Mouse (Mus musculus) heart, adult 2 months (tissue): ENCODE measurements around the gene Shank1.

Experiments
- CTCF ChIP-seq: fragments of 200-600 bp; IDR thresholded peaks from 2 replicates; pipeline ENCODE4 v1.8.1; 2022; ENCODE audit warnings: antibody characterized with exemption, mild to moderate bottlenecking, moderate library complexity
- EP300 ChIP-seq: fragments of 200-500 bp; IDR thresholded peaks from 2 replicates; pipeline ENCODE4 v1.6.1; 2011; ENCODE audit warnings: low read depth, low read length, control low read depth; ENCODE audit not compliant: insufficient read depth
- POLR2A ChIP-seq: fragments of 200-500 bp; IDR thresholded peaks from 2 replicates; pipeline ENCODE4 v1.6.1; 2011; ENCODE audit warnings: mild to moderate bottlenecking, low read depth, low read length, control low read depth; ENCODE audit not compliant: insufficient read depth

DNA sequence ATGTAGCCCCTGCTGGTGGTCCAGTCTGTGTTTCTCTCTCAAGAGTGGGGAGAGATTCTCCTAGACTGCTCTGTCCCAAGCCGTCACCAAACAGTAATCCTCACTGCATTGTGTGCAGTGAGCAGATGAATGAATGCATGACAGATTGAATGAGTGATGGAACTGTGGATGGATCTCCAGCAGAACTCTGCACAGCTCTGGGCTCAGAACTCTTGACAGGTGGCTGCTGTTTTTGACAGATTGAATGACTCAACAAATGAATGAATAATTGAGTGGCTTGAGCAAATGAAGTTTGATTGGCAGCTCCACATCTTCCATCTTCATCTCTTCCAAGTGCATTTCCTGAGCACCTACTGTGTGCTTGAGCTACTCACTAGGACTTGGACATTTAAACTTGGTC is 12.2 kb downstream of the Shank1 start:
- no peak for TF ChIP-seq CTCF
- TF ChIP-seq EP300 = no peak
- no peak for TF ChIP-seq POLR2A
